Mouse (Mus musculus): ENCODE measurements around the gene Grik2.

Grik2 gene

DNA sequence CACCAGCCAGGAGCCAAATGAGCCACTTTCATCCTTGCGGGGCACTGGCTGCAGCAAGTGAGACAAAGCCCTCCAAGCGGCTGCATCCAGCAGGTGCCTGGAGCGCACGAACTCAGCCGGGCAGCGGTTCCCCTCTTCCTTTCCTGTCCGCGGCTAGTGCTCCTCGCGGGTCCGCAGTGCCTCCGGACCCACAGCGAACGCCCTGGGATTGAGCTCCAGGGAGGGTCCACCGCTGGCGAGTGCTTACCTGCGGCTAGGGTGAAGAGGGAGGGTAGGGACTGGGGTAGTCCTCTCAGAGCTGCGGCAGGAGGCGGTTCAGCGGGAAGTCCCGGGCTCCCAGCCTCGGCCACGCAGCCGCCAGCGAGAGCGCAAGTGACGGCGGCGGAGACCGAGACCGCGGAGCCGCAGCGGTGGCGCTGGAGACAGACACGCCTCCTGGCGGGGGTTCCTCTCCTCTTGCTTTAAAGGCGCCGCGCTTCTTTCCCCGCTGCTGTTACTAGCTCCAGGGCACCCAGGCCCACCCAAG lies at the start of gene Grik2:
Grik2 (minus strand) TSS at position 386 of the 526 bp plus-strand sequence.
- DNase-seq (ENCODE audit: low read depth), result no peak

GRCm38 (mm10) chr10:49834392-49834791 lies 45.8 kb upstream of the Grik2 start:
- DNase-seq (ENCODE audit: low read depth), result no peak

DNA sequence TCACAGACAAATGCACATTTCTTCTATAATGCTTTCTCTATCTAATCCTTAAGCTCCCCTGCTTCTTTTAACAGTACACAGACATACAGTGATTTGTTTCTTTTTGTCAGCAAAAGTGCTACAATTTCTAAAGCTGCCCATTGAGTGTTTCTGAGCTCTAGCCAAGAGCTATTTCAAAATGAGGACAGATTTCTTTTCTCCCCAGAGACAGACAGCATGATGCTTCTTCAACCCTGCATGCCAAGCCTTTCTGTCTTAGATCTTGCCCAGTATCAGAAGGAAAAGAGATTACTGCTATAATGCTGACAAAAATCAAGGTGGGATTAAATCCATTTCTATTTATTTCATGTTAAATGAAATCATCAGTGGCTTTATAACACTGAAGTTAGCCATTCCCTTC lies 18.7 kb upstream of the Grik2 start:
- no peak for DNase-seq (ENCODE audit: low read depth)

- DNase-seq (ENCODE audit: low read depth), result no peak
These were observed 12.4 kb upstream of the Grik2 start for GRCm38 (mm10) chr10:49801001-49801400.

- no peak for DNase-seq (ENCODE audit: low read depth)
These were observed 5.6 kb upstream of the Grik2 start for GRCm38 (mm10) chr10:49794129-49794528.

- no peak for DNase-seq (ENCODE audit: low read depth)
These were observed 1.8 kb upstream of the Grik2 start for GRCm38 (mm10) chr10:49790326-49790725.

DNA sequence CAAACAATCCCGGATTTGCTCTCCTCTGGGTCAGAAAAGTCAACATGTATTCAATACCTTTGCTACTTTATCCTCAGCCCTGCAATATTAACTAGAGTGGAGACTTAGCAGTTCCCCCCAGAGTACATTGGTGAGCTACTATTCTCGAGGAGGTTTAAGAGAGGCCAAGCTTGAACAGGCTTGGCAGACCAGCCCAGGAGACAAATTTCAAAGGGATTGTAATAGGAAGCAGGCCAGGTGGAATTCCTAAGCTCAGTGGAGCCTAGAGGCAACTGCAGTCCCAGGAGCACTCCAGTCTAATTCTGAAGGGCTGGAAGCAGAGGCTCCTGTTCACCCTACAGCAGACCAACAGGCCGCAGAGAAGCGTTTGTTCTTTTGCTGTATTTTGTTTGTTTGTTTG lies 1.1 kb upstream of the Grik2 start:
- DNase-seq (ENCODE audit: low read depth), result no peak

DNA sequence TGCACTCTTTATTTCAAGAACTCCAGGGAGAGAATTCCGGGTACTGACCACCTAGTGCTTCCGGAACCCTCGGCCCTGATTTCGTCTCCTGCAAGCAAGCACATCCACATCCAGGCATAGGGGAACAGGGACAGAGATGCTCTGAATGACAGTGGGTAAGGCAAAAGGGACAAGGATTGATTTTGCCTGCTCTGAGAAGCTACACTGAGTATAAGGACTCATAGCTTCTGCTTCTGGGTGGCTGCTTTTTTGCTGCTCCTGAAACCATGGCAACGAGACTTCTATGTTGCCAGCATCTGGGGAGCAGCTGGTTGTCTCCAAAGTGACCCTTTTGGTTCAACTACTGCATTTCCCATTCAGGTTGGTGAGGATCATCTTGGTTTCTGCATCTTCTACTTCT lies 348 bp upstream of the Grik2 start:
- no peak for DNase-seq (ENCODE audit: low read depth)

DNA sequence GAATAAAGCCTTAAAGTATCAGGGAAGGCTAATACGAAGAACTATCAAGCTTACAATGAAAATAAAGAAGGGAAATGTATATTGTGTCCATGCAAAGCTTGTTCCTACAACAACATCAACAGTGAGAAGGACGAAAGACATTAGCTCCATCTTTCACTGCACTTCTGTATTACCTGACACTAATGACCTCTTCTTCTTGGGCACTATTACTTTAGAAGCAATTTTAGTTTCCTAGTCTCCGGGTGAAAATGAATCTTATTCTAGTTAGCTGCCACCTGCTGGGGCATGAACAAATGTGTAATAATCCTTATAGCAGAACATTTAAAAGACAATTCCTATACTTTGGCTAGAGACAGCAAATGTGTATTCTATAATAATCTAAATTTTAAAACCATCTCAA lies 1.9 kb downstream of the Grik2 start:
- no peak for DNase-seq (ENCODE audit: low read depth)

DNA sequence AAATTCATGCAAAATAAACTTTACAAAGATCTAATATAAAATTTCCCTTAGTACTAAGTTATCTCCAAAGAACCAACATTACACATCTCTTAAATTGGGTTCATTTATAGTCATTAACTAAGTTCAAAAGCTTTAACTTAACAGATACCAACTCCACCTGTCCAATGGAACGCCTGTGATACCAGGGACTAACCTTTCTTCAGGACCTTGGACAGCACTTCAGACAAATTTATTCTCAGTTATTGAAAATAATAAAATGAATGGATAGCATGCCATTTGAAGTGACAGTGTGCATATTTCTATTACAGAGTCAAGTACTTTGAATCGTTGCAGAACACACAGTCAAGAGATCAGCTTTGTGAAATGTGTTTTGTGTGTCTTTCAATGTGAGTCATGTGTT lies 3.1 kb downstream of the Grik2 start:
- no peak for DNase-seq (ENCODE audit: low read depth)

- DNase-seq (ENCODE audit: low read depth), result no peak
These were observed 3.7 kb downstream of the Grik2 start for GRCm38 (mm10) chr10:49784831-49785230.

GRCm38 (mm10) chr10:49782741-49783691 lies 5.5 kb downstream of the Grik2 start:
- DNase-seq (ENCODE audit: low read depth), result no peak

DNA sequence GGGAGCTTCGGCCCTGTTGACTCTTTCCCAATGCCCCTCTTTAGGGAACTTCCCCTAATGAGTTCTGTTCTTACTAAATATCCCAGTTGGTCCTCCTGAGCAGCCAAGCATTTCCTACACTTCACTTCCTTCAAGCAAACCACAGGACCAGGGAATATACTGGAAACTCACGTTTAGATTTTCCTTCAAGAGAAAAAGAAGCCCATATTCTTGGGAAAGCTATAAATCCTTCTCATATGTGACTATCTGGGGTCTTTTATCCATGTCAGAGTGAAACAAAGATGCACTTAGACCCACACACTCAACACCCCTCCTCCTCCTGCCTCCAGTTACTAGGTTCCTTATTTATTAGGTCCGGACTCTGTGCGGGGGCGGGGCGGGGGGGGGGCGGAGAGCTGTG lies 6.5 kb downstream of the Grik2 start:
- DNase-seq (ENCODE audit: low read depth), result no peak

GRCm38 (mm10) chr10:49780430-49780829 lies 8.1 kb downstream of the Grik2 start:
- DNase-seq (ENCODE audit: low read depth), result no peak

GRCm38 (mm10) chr10:49768897-49769296 lies 19.7 kb downstream of the Grik2 start:
- no peak for DNase-seq (ENCODE audit: low read depth)

- no peak for DNase-seq (ENCODE audit: low read depth)
These were observed 21.0 kb downstream of the Grik2 start for GRCm38 (mm10) chr10:49767556-49767955.

- DNase-seq (ENCODE audit: low read depth), result no peak
These were observed 26.0 kb downstream of the Grik2 start for GRCm38 (mm10) chr10:49762607-49763006.

- DNase-seq (ENCODE audit: low read depth), result no peak
These were observed 36.8 kb downstream of the Grik2 start for GRCm38 (mm10) chr10:49751769-49752168.

DNA sequence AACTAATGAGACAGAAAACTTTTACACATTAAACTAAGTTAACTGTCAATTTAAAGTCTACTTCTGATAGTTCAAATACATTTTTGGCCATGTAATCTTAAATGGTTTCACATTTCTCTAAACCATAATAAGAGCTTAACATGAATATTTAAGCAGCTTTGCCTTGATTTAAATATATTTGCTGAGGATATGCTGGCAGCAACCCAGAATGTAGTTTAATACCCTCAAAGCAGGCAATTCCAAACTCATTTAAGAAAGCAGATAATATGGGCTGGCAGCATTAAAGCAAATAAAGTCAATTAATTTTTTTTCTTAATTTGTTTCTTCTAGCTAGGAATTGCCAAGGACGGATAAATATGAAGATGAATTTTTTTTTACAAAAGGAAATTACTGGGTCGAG lies 56.7 kb downstream of the Grik2 start:
- DNase-seq (ENCODE audit: low read depth), result no peak

DNA sequence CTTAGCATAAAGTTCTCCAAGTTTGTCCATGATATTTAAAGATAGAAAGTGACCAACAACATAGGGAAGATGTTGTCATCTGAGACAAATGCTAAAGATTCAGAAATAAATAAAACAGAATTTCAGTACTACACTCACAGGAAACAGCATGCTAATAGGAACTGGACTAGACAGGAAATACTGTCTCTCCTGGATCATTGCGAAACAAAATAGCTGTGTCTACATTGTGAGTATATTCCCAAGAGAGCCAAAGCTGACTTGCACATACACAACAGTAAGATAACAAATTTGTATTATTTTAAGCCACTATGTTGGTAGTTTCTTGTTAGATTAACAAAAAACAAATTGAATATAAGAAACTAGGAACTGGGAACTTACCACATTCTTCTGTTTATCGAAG lies 64.9 kb downstream of the Grik2 start:
- no peak for DNase-seq (ENCODE audit: low read depth)

DNA sequence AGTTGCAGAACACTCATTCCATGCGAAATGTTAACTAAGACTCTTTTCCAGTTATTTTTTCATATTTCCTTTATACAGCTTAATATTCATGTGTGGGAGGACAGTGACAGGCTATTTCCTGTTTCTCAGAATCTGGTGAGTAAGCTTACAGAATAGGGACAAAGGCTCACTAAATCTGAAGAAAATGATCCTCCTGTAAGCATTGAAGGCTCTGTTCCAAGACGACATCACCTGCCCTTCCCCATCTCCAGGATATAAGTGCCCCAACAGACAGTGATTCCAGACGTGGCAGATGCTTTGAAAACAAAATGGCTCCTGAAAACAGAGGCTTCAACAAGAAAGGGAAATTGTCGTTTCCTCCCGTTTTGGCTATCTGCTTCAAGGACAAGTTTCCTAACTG lies 71.7 kb downstream of the Grik2 start:
- DNase-seq (ENCODE audit: low read depth), result no peak

- DNase-seq (ENCODE audit: low read depth), result no peak
These were observed 78.8 kb downstream of the Grik2 start for GRCm38 (mm10) chr10:49709748-49710147.

- no peak for DNase-seq (ENCODE audit: low read depth)
These were observed 84.1 kb downstream of the Grik2 start for GRCm38 (mm10) chr10:49704446-49704845.

GRCm38 (mm10) chr10:49652320-49652719 lies 136.2 kb downstream of the Grik2 start:
- no peak for DNase-seq (ENCODE audit: low read depth)
